Mouse (Mus musculus) stomach, postnatal 0 days (tissue): Measurements from ENCODE around the gene Trim71.

Experiments used
- CTCF ChIP-seq: IDR thresholded peaks from 2 replicates; pipeline ENCODE4 v1.5.1; 2016; ENCODE audit warnings: antibody characterized with exemption, low read depth, mild to moderate bottlenecking, moderate library complexity
- EP300 ChIP-seq: optimal IDR thresholded peaks from 2 replicates; pipeline ENCODE3; 2016; ENCODE audit warnings: antibody characterized with exemption

- TF ChIP-seq EP300 (no peak), CTCF (no peak)
Observed at GRCm38 (mm10) chr9:114496469-114496868, 67.7 kb downstream of the Trim71 start.
